Mouse (Mus musculus): ENCODE data around the gene Nyx. TPM values are rescaled to one million over a fixed set of nuclear protein-coding genes. Genes with fewer than 3 reads are reported as not detected.
"Not testable (repeated sequence)": the region's sequence is repeated elsewhere in the genome, so short reads cannot be mapped to it uniquely, and the experiment has no call there.

Nyx gene
- 0.68 TPM in 1 of 2 replicates, not detected in the other for polyA plus RNA-seq (2011; ENCODE audit: insufficient read depth, insufficient read length, low replicate concordance, missing spikeins)

GRCm38 (mm10) chrX:13465810-13466209 is at the start of gene Nyx:
Gene Nyx (plus strand): TSS chrX:13466110.
- no peak within 1 kb of the TSS for H3K27ac ChIP-seq (ENCODE audit: control insufficient read depth, insufficient read depth, low read depth, low read length, poor library complexity)
- TF ChIP-seq POLR2A (IDR thresholded peaks at IDR 0.05; ENCODE audit: borderline replicate concordance, control insufficient read depth, low read depth, low read length) (no peak), CTCF (IDR thresholded peaks at IDR 0.05; ENCODE audit: control insufficient read depth, insufficient read depth, low read length) (no peak)
- H3K4me1 ChIP-seq (ENCODE audit: control insufficient read depth, insufficient read depth, low read length): no peaks in the 10 kb centered on the region; the same call in 1 of the 2 replicates
- 76% methylated on average over 3 of the region's 3 CpGs for WGBS
- H3K4me3 ChIP-seq (replicated peaks; ENCODE audit: control insufficient read depth, low read depth, low read length): no peak within 1 kb of the TSS

GRCm38 (mm10) chrX:13422047-13422446 is 43.9 kb upstream of the Nyx start:
- no peak overlapping the region for H3K4me3 ChIP-seq (replicated peaks; ENCODE audit: control insufficient read depth, low read depth, low read length)
- no peaks in the 10 kb centered on the region for H3K4me1 ChIP-seq (ENCODE audit: control insufficient read depth, insufficient read depth, low read length)
- H3K27ac ChIP-seq (ENCODE audit: control insufficient read depth, insufficient read depth, low read depth, low read length, poor library complexity): no peak overlapping the region
- TF ChIP-seq CTCF (IDR thresholded peaks at IDR 0.05; ENCODE audit: control insufficient read depth, insufficient read depth, low read length): no peak
- no peak for TF ChIP-seq POLR2A (IDR thresholded peaks at IDR 0.05; ENCODE audit: borderline replicate concordance, control insufficient read depth, low read depth, low read length)
- 62% methylated on average over 4 of the region's 4 CpGs for WGBS

- Histone ChIP-seq H3K27ac (ENCODE audit: control insufficient read depth, insufficient read depth, low read depth, low read length, poor library complexity) (no peak overlapping the region), H3K4me1 (ENCODE audit: control insufficient read depth, insufficient read depth, low read length) (no peaks in the 10 kb centered on the region), H3K4me3 (replicated peaks; ENCODE audit: control insufficient read depth, low read depth, low read length) (no peak overlapping the region)
- 61% methylated on average over 6 of the region's 6 CpGs for WGBS
- TF ChIP-seq CTCF (IDR thresholded peaks at IDR 0.05; ENCODE audit: control insufficient read depth, insufficient read depth, low read length) (no peak), POLR2A (IDR thresholded peaks at IDR 0.05; ENCODE audit: borderline replicate concordance, control insufficient read depth, low read depth, low read length) (no peak)
Measured at GRCm38 (mm10) chrX:13431421-13431820, 34.5 kb upstream of the Nyx start.

- H3K27ac ChIP-seq (ENCODE audit: control insufficient read depth, insufficient read depth, low read depth, low read length, poor library complexity); H3K4me3 ChIP-seq (replicated peaks; ENCODE audit: control insufficient read depth, low read depth, low read length); H3K4me1 ChIP-seq (ENCODE audit: control insufficient read depth, insufficient read depth, low read length): not testable (repeated sequence)
- WGBS: 72% methylated on average over 2 of the region's 2 CpGs
Measured at GRCm38 (mm10) chrX:13436042-13436441, 29.9 kb upstream of the Nyx start.

GRCm38 (mm10) chrX:13456544-13456943 is 9.4 kb upstream of the Nyx start:
- not testable (repeated sequence) for H3K27ac ChIP-seq (ENCODE audit: control insufficient read depth, insufficient read depth, low read depth, low read length, poor library complexity); H3K4me1 ChIP-seq (ENCODE audit: control insufficient read depth, insufficient read depth, low read length); H3K4me3 ChIP-seq (replicated peaks; ENCODE audit: control insufficient read depth, low read depth, low read length)
- 80% methylated on average over 9 of the region's 9 CpGs for WGBS

GRCm38 (mm10) chrX:13458766-13459165 is 7.1 kb upstream of the Nyx start:
- Histone ChIP-seq H3K4me3 (replicated peaks; ENCODE audit: control insufficient read depth, low read depth, low read length) (no peak overlapping the region), H3K4me1 (ENCODE audit: control insufficient read depth, insufficient read depth, low read length) (no peaks in the 10 kb centered on the region), H3K27ac (ENCODE audit: control insufficient read depth, insufficient read depth, low read depth, low read length, poor library complexity) (no peak overlapping the region)
- 85% methylated on average over 1 of the region's 1 CpGs for WGBS
- TF ChIP-seq POLR2A (IDR thresholded peaks at IDR 0.05; ENCODE audit: borderline replicate concordance, control insufficient read depth, low read depth, low read length) (no peak), CTCF (IDR thresholded peaks at IDR 0.05; ENCODE audit: control insufficient read depth, insufficient read depth, low read length) (no peak)

GRCm38 (mm10) chrX:13461266-13462261 is 4.3 kb upstream of the Nyx start:
- 12% methylated on average over 46 of the region's 46 CpGs for WGBS

GRCm38 (mm10) chrX:13462982-13463517 is 2.9 kb upstream of the Nyx start:
- Histone ChIP-seq H3K27ac (ENCODE audit: control insufficient read depth, insufficient read depth, low read depth, low read length, poor library complexity) (no peak overlapping the region), H3K4me3 (replicated peaks; ENCODE audit: control insufficient read depth, low read depth, low read length) (no peak overlapping the region), H3K4me1 (ENCODE audit: control insufficient read depth, insufficient read depth, low read length) (no peaks in the 10 kb centered on the region)
- WGBS: 62% methylated on average over 2 of the region's 2 CpGs
- no peak for TF ChIP-seq CTCF (IDR thresholded peaks at IDR 0.05; ENCODE audit: control insufficient read depth, insufficient read depth, low read length)
- TF ChIP-seq POLR2A (IDR thresholded peaks at IDR 0.05; ENCODE audit: borderline replicate concordance, control insufficient read depth, low read depth, low read length): no peak

More at GRCm38 (mm10) chrX:13461266-13462261, 4.3 kb upstream of the Nyx start:
- Histone ChIP-seq H3K27ac (ENCODE audit: control insufficient read depth, insufficient read depth, low read depth, low read length, poor library complexity) (peak overlapping the region; percentile 87), H3K4me1 (ENCODE audit: control insufficient read depth, insufficient read depth, low read length) (no peaks in the 10 kb centered on the region), H3K4me3 (replicated peaks; ENCODE audit: control insufficient read depth, low read depth, low read length) (peak overlapping the region; percentile 69)
- TF ChIP-seq POLR2A (IDR thresholded peaks at IDR 0.05; ENCODE audit: borderline replicate concordance, control insufficient read depth, low read depth, low read length) (peak; percentile 61; the same call in 1 of the 2 replicates), CTCF (IDR thresholded peaks at IDR 0.05; ENCODE audit: control insufficient read depth, insufficient read depth, low read length) (peak; percentile 79)

Data from bone marrow, adult 2 months (tissue).